Mouse (Mus musculus) myocyte (in vitro differentiated cells): Measurements from ENCODE around the gene Casz1.

ENCODE experiments used
- MAX ChIP-seq: IDR thresholded peaks from one replicate; pipeline ENCODE4 v1.6.1; 2011; ENCODE audit warnings: low read depth, mild to moderate bottlenecking, control low read depth
- MYOD1 ChIP-seq, 3 experiments: IDR thresholded peaks; one replicate each; pipeline ENCODE4 v1.6.1; 2011; ENCODE audit warnings: control low read depth in 2 of 3, low read depth in 2 of 3, mild to moderate bottlenecking in 2 of 3, moderate library complexity in 1 of 3; ENCODE audit not compliant: insufficient read length in 2 of 3, control insufficient read depth in 1 of 3
- MYOG ChIP-seq, 3 experiments: IDR thresholded peaks; one replicate each; pipeline ENCODE4 v1.6.1; 2011; ENCODE audit warnings: control low read depth in 2 of 3, low read depth in 2 of 3, mild to moderate bottlenecking in 2 of 3; ENCODE audit not compliant: insufficient read length in 2 of 3, control insufficient read depth in 1 of 3, insufficient read depth in 1 of 3
- POLR2A ChIP-seq: IDR thresholded peaks from one replicate; pipeline ENCODE4 v1.6.1; 2011; ENCODE audit warnings: low read depth, mild to moderate bottlenecking, control low read depth, moderate library complexity; ENCODE audit not compliant: insufficient read length
- REST ChIP-seq: IDR thresholded peaks from one replicate; pipeline ENCODE4 v1.6.1; 2011; ENCODE audit warnings: mild to moderate bottlenecking, control low read depth, moderate library complexity; ENCODE audit not compliant: insufficient read depth, insufficient read length
- TCF12 ChIP-seq: IDR thresholded peaks from one replicate; pipeline ENCODE4 v1.6.1; 2011; ENCODE audit warnings: mild to moderate bottlenecking, control low read depth; ENCODE audit not compliant: poor library complexity, insufficient read depth, severe bottlenecking

- TF ChIP-seq POLR2A, result no peak
- TF ChIP-seq MAX, result no peak
- TF ChIP-seq REST, result no peak
- no peak for TF ChIP-seq TCF12
- no peak for TF ChIP-seq MYOG (IDR thresholded peaks at IDR 0.05; ENCODE audit: control insufficient read depth in 1 of 3, insufficient read depth in 1 of 3, insufficient read length in 2 of 3, low read depth in 2 of 3)
- TF ChIP-seq MYOD1 (IDR thresholded peaks at IDR 0.05; ENCODE audit: control insufficient read depth in 1 of 3, insufficient read length in 2 of 3, low read depth in 2 of 3), result no peak
These were observed 53.3 kb downstream of the Casz1 start for GRCm38 (mm10) chr4:148857398-148858084.
